Mouse (Mus musculus) gastrocnemius, postnatal 4 days (tissue): Measurements from ENCODE around the gene Sec62. TPM values are rescaled to one million over a fixed set of nuclear protein-coding genes. Genes with fewer than 3 reads are reported as not detected.

Experiments used
- DNase-seq, 2 experiments: peaks; one replicate each; pipeline ENCODE4 v3.0.0; 2021 to 2022; ENCODE audit warnings: low spot score in 2 of 2, mixed read lengths in 2 of 2
- long read RNA-seq, 2 experiments: library from polyadenylated mRNA; stranded (forward); transcript quantifications; one replicate each; pipeline ENCODE4 v2.0.0; 2021
- total RNA-seq, 2 experiments: library from RNA; stranded (reverse); gene quantifications; 2 replicates each; pipeline ENCODE4 v1.2.3; 2021

Gene Sec62
- 10 to 100 TPM; 78.3 to 88.1 TPM for total RNA-seq
- long read RNA-seq, experiment 1, transcript Sec62-201 (8 exons, 3,967 nt) = major isoform, 194 of 250 reads
- long read RNA-seq, experiment 1, partial matches to known transcripts = 26 of 250 reads
- long read RNA-seq, experiment 1, other reads (novel, unspliced or antisense) = 29 of 250 reads
- long read RNA-seq, experiment 2, transcript Sec62-201 (8 exons, 3,967 nt) = major isoform, 173 of 225 reads
- long read RNA-seq, experiment 2, partial matches to known transcripts = 27 of 225 reads
- long read RNA-seq, experiment 2, other reads (novel, unspliced or antisense) = 25 of 225 reads

DNA sequence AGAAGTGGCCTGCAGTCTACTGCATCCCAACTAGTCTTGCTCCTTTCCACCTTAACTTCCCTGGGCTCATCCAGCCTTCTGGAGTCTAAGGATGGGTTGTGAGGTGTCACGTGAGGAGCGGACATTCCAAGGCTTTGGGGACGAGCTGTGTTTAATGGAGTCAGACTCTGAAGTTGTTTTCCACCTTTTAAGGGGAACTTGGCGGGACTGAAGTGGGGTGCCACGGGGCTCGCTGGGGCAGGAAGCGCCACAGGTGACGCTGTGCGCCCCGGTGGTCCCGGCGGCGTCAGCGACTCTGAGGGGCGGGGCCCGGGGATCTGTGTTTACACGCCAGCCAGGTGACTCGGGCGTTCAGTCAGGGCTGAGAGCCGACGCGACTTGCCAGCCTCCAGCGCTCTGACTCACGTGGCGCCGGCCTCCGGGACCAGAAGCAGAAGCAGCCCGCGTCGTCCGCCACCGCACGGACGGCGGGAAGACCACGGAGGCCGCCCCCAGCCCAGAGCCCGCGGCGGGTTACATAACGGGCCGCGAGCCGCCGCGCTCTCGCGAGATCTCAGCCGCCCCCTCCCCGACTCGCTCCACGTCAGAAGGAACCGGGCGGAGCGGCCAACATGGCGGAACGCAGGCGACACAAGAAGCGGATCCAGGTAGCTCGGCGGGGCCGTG is at the start of gene Sec62:
Gene Sec62 (plus strand): TSS at position 139 of the 666 bp plus-strand sequence.
- DNase-seq = peak; percentile 92 to 95

DNA sequence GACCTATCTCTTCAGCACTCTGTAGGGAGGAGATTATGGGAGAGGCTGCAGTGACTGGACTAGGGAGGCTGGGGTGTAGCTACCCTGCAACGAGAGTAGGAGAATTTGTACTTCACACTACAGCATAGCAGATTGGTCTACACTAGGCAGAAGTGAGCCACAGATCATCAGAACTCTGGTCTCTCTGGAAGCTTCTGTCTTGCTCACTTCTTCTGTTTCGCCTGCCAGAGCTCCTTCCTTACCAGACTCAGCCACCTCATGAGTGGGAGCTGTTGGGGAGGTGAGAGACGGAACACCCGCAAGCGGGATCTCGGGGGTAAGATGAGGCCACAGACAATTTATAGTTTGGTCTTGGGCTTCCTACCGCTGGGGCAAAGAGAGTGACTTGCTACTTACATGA is 49.8 kb upstream of the Sec62 start:
- DNase-seq = no peak

DNA sequence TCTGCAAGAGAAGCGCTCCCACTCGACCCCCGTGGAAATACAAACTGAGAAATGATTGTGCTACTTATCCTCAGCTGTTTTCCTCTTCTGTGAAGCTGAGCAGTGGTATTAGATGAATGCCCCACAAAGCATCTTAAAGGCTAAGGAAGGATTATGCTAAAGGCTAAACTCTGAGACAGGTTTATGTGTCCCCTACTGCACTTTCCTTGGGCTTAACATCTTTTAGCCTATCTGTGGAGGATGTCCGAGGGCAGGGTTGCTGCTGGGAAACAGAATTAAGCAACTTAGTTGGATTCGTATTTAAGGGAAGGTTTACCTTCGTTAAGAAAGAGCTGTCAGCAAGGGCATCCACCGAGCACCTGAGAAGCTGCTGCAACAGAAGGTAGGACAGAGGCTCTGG is 46.7 kb upstream of the Sec62 start, which contains the start of gene Samd7:
Gene Samd7 (plus strand): TSS at position 288 of the 400 bp plus-strand sequence.
- DNase-seq = no peak

DNA sequence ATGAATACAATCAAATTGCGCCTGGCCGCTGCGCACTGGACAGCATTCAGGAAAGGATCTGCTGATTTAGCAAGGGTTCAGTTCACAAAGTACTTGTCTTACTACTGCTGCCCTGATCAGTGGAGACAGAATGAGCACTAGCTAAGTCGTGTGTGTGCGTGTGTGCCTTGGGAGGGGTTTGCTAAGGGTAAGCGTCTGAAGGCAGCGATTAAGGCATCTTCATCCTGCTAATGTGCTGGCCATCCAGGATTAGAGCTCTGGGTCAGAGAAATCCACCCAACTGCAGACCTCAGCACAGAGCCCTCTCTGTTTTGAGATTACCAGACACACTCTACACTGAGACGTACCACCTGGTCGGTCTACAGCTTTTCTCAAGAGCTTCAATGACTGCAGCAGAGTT is 44.4 kb upstream of the Sec62 start:
- DNase-seq = no peak

DNA sequence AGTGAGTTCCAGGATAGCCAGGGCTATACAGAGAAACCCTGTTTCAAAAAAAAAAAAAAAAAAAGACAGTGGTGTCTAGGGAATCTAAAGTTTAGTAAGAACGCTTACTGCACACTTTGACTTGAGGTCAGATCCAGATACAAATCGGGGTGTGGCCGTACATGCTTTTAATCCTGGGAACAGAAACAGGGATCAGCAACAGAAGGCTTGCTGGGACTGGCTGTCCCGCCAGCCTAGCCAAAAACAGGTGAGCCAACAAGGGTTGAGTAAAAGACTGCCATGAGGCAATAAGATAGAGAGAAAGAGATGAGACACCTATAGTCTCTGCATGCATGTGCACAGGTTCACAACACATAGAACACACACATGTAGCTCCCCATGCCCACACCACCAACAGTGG is 38.0 kb upstream of the Sec62 start:
- no peak for DNase-seq

GRCm38 (mm10) chr3:30764877-30765276 is 27.8 kb upstream of the Sec62 start:
- DNase-seq = no peak

GRCm38 (mm10) chr3:30765311-30766027 is 27.2 kb upstream of the Sec62 start:
- no peak for DNase-seq

DNA sequence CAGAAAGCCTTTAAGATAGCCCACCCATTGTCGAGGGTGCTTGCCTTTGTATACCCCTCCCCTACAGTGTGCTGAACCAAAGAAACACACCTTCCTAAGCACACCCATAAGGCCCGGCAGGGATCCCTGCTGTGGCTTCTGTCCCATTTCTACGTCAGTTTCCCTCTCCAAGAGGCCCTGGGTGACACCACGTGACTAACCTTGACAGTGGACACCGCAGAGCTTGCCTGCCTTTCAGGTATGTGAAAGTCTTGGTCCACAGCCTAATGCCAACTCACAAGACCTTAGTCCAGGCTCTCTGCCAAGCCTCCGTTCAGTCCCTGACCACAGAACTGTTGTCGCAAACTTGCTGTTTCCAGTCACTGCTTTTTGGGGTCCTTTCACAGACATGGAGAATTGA is 26.5 kb upstream of the Sec62 start:
- no peak for DNase-seq

DNA sequence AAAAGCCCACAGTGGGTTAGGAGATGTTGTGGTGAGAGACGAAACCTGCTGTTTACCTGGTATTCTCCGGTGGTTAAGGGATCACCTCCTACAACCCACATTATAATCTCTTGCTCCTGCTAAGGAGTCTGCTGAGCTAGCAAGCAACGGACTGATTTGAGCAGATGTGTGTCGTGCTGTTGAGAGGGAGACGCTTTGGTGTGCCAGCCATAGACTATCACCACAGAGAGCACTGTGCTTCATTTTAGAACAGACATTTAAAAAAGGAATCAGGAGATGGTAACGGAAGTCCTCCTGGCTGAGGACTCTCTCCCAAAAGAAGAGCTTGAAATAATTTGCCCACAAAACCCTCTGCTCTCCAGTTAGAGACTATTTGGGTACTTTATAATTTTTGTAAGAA is 25.4 kb upstream of the Sec62 start:
- no peak for DNase-seq

- DNase-seq = no peak
Observed at GRCm38 (mm10) chr3:30769755-30770515, 22.7 kb upstream of the Sec62 start.

- no peak for DNase-seq
Observed at GRCm38 (mm10) chr3:30771560-30771959, 21.1 kb upstream of the Sec62 start.

DNA sequence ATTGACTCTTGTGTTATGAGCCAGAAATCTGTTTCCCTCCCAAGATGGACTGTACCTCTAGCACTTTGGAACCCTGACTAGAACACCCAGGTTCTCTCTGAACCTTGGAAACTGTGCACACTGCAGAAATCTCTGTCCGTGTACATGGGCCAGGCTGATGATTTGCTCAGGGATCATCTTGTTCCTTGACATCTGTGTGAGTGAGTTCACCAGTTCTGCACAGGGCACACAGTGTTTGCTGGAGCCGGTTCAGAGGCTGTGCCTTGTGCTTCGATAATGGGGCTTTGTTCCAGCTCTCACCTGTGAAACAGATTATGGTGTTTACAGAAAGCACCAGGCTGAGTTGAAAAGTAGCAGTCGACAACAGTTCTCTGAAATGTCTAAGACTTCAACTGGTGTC is 20.0 kb upstream of the Sec62 start:
- DNase-seq = no peak

GRCm38 (mm10) chr3:30774677-30775076 is 18.0 kb upstream of the Sec62 start:
- no peak for DNase-seq

DNA sequence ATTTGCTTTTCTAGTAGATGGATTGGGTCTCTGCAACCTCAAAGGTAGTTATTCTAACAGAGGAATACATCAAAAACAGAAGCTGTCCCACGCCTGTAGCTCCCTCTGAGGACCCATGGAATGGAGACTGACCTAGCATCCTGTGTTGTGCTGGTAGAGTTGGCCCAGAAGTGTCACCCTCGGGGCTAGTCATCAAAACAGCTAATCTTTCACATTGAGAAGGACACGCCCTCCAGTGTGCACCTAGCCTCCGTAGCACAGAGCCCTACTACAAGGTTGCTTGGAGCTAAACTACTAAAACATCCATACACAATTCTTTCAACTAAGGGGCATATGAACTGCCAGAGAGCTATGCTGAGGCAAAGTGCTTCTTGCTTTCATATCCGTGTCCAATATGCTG is 14.7 kb upstream of the Sec62 start:
- no peak for DNase-seq

DNA sequence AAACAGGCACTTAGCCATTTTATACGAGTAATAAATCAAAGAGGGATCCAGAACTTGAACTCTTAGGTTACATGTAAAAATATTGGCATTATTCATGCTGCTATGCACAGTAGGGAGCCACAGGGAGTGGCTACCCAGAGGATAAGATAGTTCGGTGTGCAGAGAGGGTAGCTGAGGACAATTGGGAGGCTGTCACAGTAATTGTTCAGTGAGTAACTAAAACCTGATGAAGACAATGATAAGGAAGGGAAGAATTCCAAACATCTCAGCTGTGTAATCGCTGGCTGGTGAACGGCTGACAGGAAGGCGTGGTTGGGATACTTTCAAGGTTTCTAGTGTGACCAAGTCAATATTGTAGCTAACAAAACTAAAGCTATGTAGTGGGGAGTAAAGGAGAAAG is 4.1 kb upstream of the Sec62 start:
- no peak for DNase-seq

GRCm38 (mm10) chr3:30793403-30794221 is 937 bp downstream of the Sec62 start:
- peak; percentile 32 to 41 for DNase-seq

GRCm38 (mm10) chr3:30802171-30802570 is 9.5 kb downstream of the Sec62 start:
- no peak for DNase-seq

GRCm38 (mm10) chr3:30812881-30813280 is 20.2 kb downstream of the Sec62 start:
- no peak for DNase-seq

- no peak for DNase-seq
Observed at GRCm38 (mm10) chr3:30818630-30819125, 26.0 kb downstream of the Sec62 start.

DNA sequence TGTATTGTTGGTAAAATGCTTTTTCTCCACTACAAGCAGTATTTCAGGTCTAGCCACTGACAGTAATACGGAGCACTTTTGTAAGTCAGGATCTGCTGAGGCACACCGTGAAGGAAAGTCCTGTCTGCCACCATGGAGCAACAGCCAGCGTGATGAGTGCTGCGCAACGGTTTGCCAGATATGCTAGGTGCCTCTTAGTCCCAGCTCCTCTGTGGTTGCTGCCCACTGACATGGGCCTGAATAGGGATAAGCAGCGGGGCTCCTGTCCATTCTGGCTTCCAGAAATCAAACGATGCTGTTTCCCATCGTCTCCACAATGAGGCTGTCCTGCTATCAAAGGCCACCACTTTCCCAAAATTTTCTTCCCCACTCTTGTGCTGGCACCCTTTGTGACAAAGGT is 29.5 kb downstream of the Sec62 start:
- DNase-seq = no peak
